Mouse (Mus musculus): ENCODE data around the gene Gm17304.

Gene Gm17304

GRCm38 (mm10) chr5:106628369-106629149 lies 19.7 kb downstream of the Gm17304 start:
- DNase-seq: peak in 1 of 2 experiments; percentile 12

- DNase-seq: no peak
Observed at GRCm38 (mm10) chr5:106636423-106636946, 27.6 kb downstream of the Gm17304 start.

GRCm38 (mm10) chr5:106639627-106640026 lies 30.7 kb downstream of the Gm17304 start:
- DNase-seq: no peak

GRCm38 (mm10) chr5:106640235-106640809 lies 31.4 kb downstream of the Gm17304 start:
- no peak for DNase-seq

- DNase-seq: no peak
Observed at GRCm38 (mm10) chr5:106641876-106642275, 33.0 kb downstream of the Gm17304 start.

- no peak for DNase-seq
Observed at GRCm38 (mm10) chr5:106643434-106643833, 34.5 kb downstream of the Gm17304 start.

- no peak for DNase-seq
Observed at GRCm38 (mm10) chr5:106649441-106649840, 40.5 kb downstream of the Gm17304 start.

GRCm38 (mm10) chr5:106649995-106650394 lies 41.1 kb downstream of the Gm17304 start:
- no peak for DNase-seq

GRCm38 (mm10) chr5:106652220-106652753 lies 43.4 kb downstream of the Gm17304 start:
- no peak for DNase-seq

- no peak for DNase-seq
Observed at GRCm38 (mm10) chr5:106652790-106653328, 44.0 kb downstream of the Gm17304 start.

Measured in kidney, postnatal 4 days (tissue).